Mouse (Mus musculus): Measurements from ENCODE around the gene Birc2.

DNA sequence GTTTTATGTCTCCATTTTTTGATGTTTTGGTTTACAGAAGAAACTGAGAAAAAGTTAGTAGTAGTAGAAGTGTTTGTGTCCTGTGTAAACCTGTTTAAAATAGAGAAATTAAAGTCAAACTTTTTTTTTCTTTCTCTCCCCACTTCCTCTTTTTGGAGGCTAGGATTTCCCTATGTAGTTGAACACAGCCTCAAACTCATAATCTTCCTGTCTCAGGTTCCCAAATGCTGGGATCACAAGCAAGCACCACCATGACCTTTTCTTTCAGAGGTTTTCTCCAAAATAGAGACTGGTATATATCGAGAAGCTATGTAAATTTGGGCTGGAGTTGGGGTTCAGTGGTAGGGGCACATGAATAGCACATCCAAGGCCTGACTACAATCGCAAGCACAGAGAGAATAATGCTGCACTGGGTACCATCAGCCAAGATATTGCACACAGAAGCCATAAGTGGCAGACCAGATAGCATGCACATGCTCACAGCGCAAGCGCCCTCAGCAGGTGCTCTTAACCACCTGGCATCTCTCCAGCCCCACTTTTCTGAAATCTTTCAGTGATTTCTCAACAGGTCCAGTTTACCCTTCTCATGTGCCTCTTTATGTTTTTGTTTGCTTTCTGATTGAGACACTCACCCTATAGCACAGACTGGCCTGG is 32.1 kb upstream of the Birc2 start:
- TF ChIP-seq CTCF (IDR thresholded peaks at IDR 0.05; ENCODE audit: low read depth) (no peak), EP300 (IDR thresholded peaks at IDR 0.05; ENCODE audit: low read depth) (no peak)
